Mouse (Mus musculus): Measurements from ENCODE around the gene Ssh1.

GRCm38 (mm10) chr5:113989437-113990024 is 4.2 kb downstream of the Ssh1 start:
- TF ChIP-seq FLI1 (IDR thresholded peaks at IDR 0.05; ENCODE audit: low read length) (no peak), GATA1 (IDR thresholded peaks at IDR 0.05; ENCODE audit: borderline replicate concordance, low read length) (0 out of 3 replicates have a peak, but pooled peaks have one; percentile 16)

All from megakaryocyte, embryonic 14.5 days (primary cell).